Mouse (Mus musculus) skeletal muscle tissue, adult 2 months (tissue): ENCODE data around the gene Pcsk5.

Experiments
- DNase-seq: peaks from one replicate; pipeline ENCODE4 v3.0.0-alpha.2; 2012; ENCODE audit warnings: low read depth, low spot score

The Pcsk5 gene

GRCm38 (mm10) chr19:17744474-17745069, 92.9 kb downstream of the Pcsk5 start:
- DNase-seq: no peak

DNA sequence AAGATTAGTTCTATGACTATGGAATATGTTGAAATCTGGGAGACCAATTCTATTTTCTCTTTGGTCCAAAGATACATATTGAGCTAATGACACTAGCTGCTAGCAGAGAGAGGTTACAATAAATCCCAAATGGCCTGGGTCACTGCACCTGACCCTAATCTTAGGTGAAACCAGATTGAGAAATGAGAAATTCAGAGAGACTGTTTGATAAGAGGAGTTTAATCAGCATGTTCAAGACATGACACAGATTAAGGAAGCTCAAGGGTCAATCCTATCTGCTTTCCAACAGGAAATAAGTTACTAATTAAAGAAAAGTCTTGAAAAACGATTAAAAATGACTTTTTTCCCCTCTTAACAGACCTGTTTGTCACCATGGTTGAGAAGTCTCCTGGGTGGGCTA, 96.0 kb downstream of the Pcsk5 start:
- no peak for DNase-seq

DNA sequence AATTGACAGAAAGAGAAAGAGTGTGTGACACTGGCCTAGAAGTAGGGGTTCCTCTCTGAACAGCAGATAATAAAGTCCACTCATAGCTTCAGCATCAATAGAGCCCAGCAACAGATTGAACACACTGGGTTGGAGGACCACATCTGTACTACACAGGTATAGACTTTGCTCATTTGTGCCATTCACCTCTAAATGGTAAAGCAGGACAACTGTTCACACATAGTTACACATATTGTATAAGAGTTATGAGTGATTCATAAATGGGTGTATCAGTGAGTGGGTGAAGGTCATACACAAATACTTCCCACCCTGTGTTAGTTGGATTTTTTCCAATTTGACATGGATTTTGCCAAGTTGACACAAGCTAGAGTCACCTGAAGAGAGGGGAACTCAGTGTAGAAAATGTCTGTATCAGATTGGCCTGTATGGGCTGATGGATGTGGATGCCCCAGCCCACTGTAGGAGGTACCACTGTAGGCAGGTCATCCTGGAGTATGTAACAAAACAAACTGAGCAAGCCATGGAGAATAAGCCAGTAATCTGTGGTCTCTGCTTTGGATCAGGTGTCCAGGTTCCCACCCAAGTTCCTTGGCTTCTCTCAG, 104.7 kb downstream of the Pcsk5 start:
- DNase-seq: no peak

DNA sequence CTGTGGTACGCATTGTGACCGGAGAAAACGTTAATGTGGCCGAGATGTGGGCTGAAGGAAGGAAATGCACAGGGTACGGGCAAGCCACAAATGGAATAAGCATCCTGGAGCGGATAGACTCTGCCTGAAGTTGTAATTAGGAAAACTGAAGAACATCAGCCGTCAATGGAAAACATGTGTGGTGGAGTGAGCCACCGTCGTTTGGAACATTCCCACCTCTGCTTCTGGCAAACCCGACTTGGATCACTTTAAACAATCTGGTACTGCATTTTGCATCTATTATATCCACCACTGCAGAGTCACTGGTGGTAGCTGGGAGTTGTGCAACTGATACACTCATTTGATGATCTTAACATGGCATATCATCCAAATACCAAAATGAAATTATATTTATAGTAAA, 120.4 kb downstream of the Pcsk5 start:
- peak; percentile 25 for DNase-seq

DNA sequence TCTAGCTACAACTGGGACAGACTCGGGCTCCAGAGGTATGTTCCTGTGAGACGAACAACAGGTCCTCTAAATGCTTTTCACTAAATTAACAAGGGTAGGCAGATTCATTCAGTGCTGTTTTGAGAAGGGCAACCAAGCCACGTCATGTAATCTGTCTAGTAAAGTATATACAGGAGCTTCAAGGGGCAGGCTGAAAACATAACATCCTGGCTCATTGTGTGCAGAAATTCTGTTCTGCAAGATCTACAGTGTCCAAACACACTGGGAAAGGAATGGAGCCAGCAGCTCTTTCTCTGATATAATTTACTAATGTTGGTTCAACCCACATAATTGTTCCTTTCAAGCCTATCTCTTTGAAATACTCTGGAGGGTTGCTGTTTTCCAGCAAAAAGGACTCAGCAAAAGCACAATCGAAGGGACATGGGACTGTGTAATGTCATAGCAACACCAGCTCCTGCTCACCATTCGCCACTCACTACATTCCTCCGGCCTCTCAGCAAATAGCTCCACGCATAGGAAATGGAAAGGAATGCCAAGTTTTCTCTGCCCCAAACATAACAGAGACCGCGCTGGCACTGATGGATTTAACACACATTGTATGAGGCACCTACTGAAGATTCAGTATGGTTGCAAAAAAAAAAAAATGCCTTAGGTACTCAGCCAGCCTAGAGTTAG, 122.0 kb downstream of the Pcsk5 start:
- no peak for DNase-seq

DNA sequence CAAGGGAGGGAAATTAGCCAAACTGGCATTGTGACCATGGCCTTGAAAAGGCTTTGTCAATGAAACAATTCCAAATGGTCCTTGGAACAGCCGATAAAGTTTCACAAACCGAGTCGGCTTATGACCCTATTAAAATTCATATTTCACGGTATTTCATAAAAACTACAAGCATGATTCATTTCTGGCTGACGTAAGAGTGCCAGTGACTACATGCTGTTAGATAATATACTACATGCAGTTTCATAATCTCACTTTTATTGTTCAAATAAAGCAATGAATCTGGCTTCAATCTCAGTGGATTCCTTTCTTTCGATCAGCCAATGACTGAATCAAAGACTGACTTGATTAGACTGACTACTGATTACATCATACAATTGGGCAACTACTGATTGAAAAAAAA, 145.8 kb downstream of the Pcsk5 start:
- peak; percentile 18 for DNase-seq

- no peak for DNase-seq
These were observed 159.1 kb downstream of the Pcsk5 start for GRCm38 (mm10) chr19:17678371-17678770.

GRCm38 (mm10) chr19:17662676-17663075, 174.8 kb downstream of the Pcsk5 start:
- DNase-seq: no peak

- no peak for DNase-seq
These were observed 175.2 kb downstream of the Pcsk5 start for GRCm38 (mm10) chr19:17662271-17662670.

DNA sequence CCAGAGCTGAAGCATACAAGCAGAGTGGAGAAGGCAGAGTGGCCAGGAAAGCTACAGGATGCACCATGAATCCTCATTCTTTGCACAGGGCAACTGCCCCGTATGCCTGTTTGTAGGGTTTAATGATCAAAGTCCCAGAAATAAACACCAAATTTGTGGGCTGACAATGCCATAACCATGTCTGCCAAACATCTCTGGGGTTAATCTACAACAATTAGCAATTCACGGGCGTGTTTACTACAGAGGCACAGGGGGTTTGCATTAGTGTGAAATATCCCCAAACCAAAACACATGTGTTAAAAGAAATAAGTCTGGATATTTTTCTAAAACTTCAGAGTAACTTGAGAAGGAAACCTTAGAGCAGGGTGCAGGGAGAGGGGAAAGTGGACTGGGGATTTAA, 178.1 kb downstream of the Pcsk5 start:
- no peak for DNase-seq

DNA sequence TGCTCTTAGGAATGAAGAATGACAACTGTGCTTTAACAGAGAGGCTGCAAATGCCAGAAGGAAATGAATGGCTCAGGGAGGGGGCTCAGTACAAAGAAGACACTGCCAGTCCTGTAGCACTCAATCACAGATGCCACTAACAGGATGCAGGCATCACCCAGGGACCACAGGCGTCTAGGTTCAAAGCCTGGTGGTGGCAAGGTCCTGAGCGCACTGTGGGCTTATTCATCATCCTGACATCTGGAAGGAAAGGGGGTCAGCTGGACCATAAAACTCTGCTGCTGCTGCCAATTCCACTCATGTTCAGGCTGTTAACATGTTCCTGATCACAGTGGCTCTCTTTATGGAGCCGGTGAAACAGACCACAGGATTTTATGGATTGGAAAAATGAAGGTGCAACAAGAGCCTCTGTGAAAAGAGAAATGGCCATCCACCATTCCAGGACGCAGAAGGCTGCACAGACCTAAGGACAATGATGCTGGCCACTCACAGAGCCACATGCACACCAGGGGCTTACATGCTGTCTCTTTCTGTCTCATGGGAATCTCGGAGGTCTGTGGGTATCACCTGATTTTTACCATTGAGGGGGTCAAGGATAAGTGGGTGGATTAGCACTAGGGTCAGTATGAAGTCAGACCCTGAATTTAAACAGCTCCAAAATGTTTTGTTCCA, 186.5 kb downstream of the Pcsk5 start:
- DNase-seq: no peak

DNA sequence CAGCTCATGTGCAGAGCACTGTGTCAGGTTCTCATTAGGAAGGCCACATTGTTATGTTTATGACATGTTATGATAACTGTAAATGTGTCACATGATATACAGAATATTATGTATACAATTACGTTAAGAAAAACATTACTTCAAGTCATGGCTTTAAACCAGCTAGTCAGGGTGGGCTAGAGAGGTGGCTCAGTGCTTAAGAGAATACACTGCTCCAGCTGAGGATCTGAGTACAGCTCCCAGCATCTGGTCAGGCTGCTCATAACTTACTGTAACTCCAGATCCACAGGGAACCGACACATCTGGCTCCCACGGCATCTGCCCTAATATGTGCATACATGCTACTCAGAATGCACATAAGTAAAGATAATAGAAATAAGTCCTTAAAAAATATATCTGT, 187.5 kb downstream of the Pcsk5 start:
- DNase-seq: no peak

- no peak for DNase-seq
These were observed 194.2 kb downstream of the Pcsk5 start for GRCm38 (mm10) chr19:17643128-17643797.

DNA sequence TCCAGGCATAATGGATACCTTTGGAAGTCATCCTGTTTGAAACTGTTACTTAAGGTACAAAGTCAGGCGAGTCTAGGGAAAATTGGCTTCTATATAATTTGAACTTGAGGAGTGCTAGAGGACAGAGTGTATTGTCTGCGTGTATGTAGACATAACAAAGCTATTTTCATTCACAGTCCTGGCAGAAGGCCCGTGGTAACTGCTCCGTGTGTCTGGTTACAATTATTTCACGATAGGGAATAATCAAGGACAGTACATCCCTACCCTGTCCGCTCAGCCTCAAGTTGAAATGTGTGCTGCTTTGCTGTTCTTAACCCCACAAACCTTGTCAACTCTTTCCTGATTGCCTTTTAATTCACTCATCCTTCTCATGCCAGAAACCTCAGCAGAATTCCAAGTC, 201.4 kb downstream of the Pcsk5 start:
- DNase-seq: peak; percentile 50

DNA sequence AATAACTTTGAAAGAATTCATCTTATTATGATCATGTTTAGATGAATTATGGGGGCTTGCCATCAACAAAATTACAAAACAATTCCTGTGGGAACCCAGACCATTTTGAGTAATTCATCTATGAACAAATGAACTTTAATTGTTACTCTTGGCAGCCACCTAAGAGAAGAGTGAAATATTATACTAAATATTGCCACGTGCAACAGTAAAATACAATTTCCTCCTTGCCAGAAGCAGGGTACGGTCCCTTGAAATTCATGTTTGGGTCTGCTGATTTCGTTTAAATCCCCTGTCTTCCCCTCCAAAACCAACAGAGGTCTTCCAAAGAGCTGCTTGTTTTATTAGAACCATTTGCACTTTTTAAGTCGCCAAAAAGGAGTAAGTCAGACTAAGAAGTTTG, 221.8 kb downstream of the Pcsk5 start:
- no peak for DNase-seq

GRCm38 (mm10) chr19:17606510-17606909, 230.9 kb downstream of the Pcsk5 start:
- DNase-seq: no peak

DNA sequence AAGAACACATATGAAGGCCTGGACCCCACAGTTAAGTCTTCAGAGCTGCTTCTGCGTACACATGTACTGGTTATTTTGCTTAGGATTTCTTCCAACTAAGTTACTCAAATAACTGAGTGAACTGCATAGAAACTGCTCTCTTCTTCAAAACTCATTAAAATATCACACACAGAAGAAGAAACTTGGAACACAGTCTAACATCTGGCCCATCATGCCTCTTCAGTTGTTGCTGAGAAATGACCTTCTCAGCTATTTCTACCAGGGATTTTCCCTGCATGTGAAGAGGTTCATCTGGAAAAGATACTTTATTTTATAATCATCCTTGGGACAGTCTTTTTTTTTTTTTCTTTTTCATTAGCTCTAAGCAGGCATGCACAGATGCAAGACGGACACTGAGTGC, 231.3 kb downstream of the Pcsk5 start:
- DNase-seq: no peak

DNA sequence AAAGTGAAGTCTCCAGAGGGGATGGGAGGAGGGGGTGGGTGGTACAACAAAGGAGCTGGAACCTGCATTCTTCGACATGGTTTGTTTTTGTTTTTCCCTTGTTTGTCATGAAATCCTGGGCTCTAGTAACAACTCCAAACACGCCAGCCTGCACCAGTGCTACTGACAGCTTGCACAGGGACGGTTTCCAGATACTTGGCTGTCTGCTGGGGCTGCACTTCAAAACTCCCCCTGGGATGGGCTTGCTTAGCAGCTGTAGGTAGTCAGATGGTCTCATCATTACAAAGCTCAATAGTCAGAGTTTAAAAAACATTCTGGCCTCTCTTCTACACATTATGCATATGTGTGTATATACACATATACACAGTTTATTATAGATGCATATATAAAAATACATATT, 234.1 kb downstream of the Pcsk5 start:
- no peak for DNase-seq

GRCm38 (mm10) chr19:17600347-17600746, 237.1 kb downstream of the Pcsk5 start:
- no peak for DNase-seq

DNA sequence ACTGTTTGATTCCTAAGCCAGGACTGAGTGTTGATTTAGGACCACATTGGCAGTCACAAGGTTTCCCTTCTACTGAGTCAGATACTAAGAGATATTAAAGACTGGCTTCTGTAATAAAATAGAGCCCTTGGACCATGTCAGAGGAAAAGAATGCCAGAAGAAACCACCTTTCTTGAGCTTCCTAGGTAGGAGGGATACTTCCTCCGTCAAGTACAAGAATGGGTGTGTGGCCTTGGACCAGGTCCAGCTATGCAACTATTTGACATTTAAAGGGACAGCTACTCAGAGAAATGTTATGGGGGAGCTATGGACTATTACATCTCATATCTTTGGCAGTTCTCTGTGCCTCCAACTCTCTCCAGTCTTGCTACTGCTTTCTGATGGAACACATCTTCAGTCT, 244.6 kb downstream of the Pcsk5 start:
- no peak for DNase-seq

DNA sequence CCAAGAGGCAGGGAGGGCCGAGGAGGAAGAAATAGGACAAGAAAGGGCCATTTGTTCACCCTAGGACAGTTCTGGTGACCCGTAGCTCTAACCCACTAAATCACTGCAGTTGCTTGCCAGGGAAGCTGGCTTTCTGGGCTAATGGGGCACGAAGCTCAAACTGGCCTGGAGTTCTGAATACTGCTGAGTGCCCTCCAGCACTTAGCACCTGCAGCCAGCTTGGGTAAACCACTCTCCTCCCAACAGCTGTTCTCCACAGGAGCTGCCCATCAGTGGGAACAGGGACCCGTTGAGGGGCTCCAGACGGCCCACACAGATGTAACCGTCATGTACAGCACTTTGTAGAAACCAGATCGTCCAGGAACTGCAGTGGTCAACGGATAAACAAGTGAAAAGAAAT, 246.1 kb downstream of the Pcsk5 start:
- no peak for DNase-seq

GRCm38 (mm10) chr19:17590314-17590713, 247.1 kb downstream of the Pcsk5 start:
- DNase-seq: no peak
